Mouse (Mus musculus) testis, adult 2 months (tissue): Measurements from ENCODE around the gene Prcp. TPM values are rescaled to one million over a fixed set of nuclear protein-coding genes. Genes with fewer than 3 reads are reported as not detected.

ENCODE experiments used
- H3K27ac ChIP-seq: fragments of 200-500 bp; 2 replicates; pipeline ENCODE4 v1.5.1; 2012; ENCODE audit warnings: low read depth, low read length; ENCODE audit not compliant: control insufficient read depth, insufficient read depth
- H3K27me3 ChIP-seq: fragments of 200-500 bp; 2 replicates; pipeline ENCODE4 v1.6.1; 2012; ENCODE audit warnings: mild to moderate bottlenecking, low read length, moderate library complexity; ENCODE audit not compliant: control insufficient read depth, insufficient read depth
- H3K36me3 ChIP-seq: fragments of 200-500 bp; 2 replicates; pipeline ENCODE4 v1.6.1; 2012; ENCODE audit warnings: mild to moderate bottlenecking, low read length; ENCODE audit not compliant: control insufficient read depth, insufficient read depth
- H3K4me1 ChIP-seq: fragments of 200-500 bp; 2 replicates; pipeline ENCODE4 v1.6.1; 2012; ENCODE audit warnings: low read length; ENCODE audit not compliant: control insufficient read depth, insufficient read depth
- H3K4me3 ChIP-seq: fragments of 200-500 bp; 2 replicates; pipeline ENCODE4 v1.5.1; 2012; ENCODE audit warnings: low read depth, mild to moderate bottlenecking, low read length, moderate library complexity, mixed read lengths; ENCODE audit not compliant: control insufficient read depth
- CTCF ChIP-seq: fragments of 200-500 bp; IDR thresholded peaks from 2 replicates; pipeline ENCODE4 v1.5.1; 2012; ENCODE audit warnings: low read depth, mild to moderate bottlenecking, inconsistent platforms, low read length, moderate library complexity; ENCODE audit not compliant: control insufficient read depth, insufficient read depth, insufficient replicate concordance
- POLR2A ChIP-seq: fragments of 200-500 bp; IDR thresholded peaks from 2 replicates; pipeline ENCODE4 v1.6.1; 2012; ENCODE audit warnings: low read depth, mild to moderate bottlenecking, inconsistent platforms, low read length, moderate library complexity; ENCODE audit not compliant: control insufficient read depth
- polyA plus RNA-seq: library from polyadenylated mRNA; depleted of rRNA; stranded (reverse); fragments of >200 nt; gene quantifications from 2 replicates; pipeline ENCODE4 v1.2.3, GENCODE M21; 2012; rRNA removed

Gene Prcp
- polyA plus RNA-seq: 25.9 and 28.5 TPM in 2 replicates

GRCm38 (mm10) chr7:92874116-92874675, at the start of gene Prcp, which contains the start of gene Ddias:
Gene Prcp, plus strand, starts transcription at chr7:92874470.
Gene Ddias, minus strand, starts transcription at chr7:92874247.
- Histone ChIP-seq H3K4me3 (peak within 1 kb of the TSS; percentile 98), H3K36me3 (no peaks in the 10 kb centered on the region), H3K4me1 (peaks cover 6% of the 10 kb centered on the region), H3K27me3 (no peaks in the 10 kb centered on the region), H3K27ac (peak within 1 kb of the TSS; percentile 97)
- TF ChIP-seq CTCF: peak; percentile 91; the same call in 1 of the 2 replicates
- TF ChIP-seq POLR2A: peak; percentile 65; the same call in 1 of the 2 replicates

GRCm38 (mm10) chr7:92826248-92826647, 48.0 kb upstream of the Prcp start:
- H3K27me3 ChIP-seq: no peaks in the 10 kb centered on the region
- H3K36me3 ChIP-seq: no peaks in the 10 kb centered on the region
- no peak overlapping the region for H3K27ac ChIP-seq
- no peak for TF ChIP-seq POLR2A
- TF ChIP-seq CTCF: no peak
- no peaks in the 10 kb centered on the region for H3K4me1 ChIP-seq
- H3K4me3 ChIP-seq: no peak overlapping the region

GRCm38 (mm10) chr7:92827981-92828380, 46.3 kb upstream of the Prcp start:
- no peak for TF ChIP-seq POLR2A
- no peak for TF ChIP-seq CTCF
- no peaks in the 10 kb centered on the region for H3K4me1 ChIP-seq
- H3K27me3 ChIP-seq: no peaks in the 10 kb centered on the region
- no peak overlapping the region for H3K4me3 ChIP-seq
- H3K36me3 ChIP-seq: no peaks in the 10 kb centered on the region
- H3K27ac ChIP-seq: no peak overlapping the region

DNA sequence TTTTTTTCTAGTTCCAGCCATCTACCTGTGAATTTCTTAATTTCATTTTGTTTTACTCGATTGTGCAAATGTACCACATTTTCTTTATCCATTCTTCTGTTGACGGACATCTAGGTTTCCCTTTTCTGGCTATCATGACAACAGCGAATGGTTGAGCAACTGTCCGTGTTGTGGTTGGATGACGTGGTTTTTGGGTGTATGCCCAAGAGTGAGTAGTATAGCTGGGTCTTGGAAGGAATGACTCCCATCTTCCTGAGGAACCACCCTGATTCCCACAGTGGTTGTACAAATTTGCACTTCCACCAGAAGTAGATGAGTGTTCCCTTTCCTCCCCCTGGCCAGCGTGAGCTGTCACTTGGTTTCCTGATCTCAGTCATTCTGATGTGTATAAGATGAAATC, 41.9 kb upstream of the Prcp start:
- TF ChIP-seq POLR2A: no peak
- TF ChIP-seq CTCF: no peak
- no peak overlapping the region for H3K4me3 ChIP-seq
- H3K27me3 ChIP-seq: no peaks in the 10 kb centered on the region
- no peaks in the 10 kb centered on the region for H3K36me3 ChIP-seq
- no peak overlapping the region for H3K27ac ChIP-seq
- no peaks in the 10 kb centered on the region for H3K4me1 ChIP-seq

GRCm38 (mm10) chr7:92834391-92834790, 39.9 kb upstream of the Prcp start:
- Histone ChIP-seq H3K4me1 (no peaks in the 10 kb centered on the region), H3K36me3 (no peaks in the 10 kb centered on the region), H3K27me3 (no peaks in the 10 kb centered on the region), H3K4me3 (no peak overlapping the region), H3K27ac (no peak overlapping the region)
- no peak for TF ChIP-seq POLR2A
- no peak for TF ChIP-seq CTCF

- Histone ChIP-seq H3K4me3 (no peak overlapping the region), H3K27ac (no peak overlapping the region), H3K36me3 (no peaks in the 10 kb centered on the region), H3K27me3 (no peaks in the 10 kb centered on the region), H3K4me1 (no peaks in the 10 kb centered on the region)
- TF ChIP-seq POLR2A: no peak
- no peak for TF ChIP-seq CTCF
Observed at GRCm38 (mm10) chr7:92836447-92836846, 37.8 kb upstream of the Prcp start.

DNA sequence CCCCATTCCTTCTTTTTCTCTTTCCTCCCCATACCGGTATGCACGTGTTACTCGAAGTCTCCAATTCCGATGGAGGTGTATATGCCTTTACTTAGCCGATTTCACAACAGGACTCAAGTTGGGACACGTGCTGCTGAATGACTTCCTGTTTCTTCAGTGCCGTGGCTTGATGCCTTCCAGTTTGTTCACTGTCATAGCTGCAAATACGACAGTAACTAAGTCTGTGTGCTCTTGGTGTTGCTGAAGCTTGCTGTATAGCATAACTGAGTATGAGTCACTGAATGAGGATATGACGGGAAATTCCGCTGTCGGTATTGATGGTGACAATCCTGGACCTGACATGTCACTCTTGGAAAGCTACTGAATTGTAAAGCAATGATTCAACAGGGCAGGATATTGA, 37.0 kb upstream of the Prcp start:
- Histone ChIP-seq H3K27me3 (no peaks in the 10 kb centered on the region), H3K4me1 (no peaks in the 10 kb centered on the region), H3K27ac (no peak overlapping the region), H3K4me3 (no peak overlapping the region), H3K36me3 (no peaks in the 10 kb centered on the region)
- TF ChIP-seq POLR2A: no peak
- TF ChIP-seq CTCF: no peak

- Histone ChIP-seq H3K27me3 (no peaks in the 10 kb centered on the region), H3K4me3 (no peak overlapping the region), H3K4me1 (no peaks in the 10 kb centered on the region), H3K36me3 (no peaks in the 10 kb centered on the region), H3K27ac (no peak overlapping the region)
- TF ChIP-seq POLR2A (no peak), CTCF (no peak)
Observed at GRCm38 (mm10) chr7:92837907-92838306, 36.4 kb upstream of the Prcp start.

DNA sequence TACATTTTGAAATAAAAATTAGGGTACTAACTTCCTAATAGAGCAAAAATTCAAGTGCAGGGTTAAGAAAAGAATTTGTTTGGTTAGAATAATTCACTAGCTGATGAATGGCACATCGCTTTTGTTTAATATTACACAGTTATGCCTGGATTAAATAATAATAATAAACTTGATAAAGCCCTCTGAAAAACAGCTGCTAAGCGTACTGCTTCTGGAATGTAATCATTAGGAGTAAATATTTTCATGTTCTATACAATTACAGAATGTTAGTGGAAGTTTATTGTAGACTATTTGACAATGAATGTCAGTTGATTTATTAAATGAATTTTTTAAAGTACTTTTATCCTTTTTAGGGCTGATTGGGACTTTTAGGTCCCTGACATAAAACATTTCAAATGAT, 32.0 kb upstream of the Prcp start:
- no peaks in the 10 kb centered on the region for H3K4me1 ChIP-seq
- no peak overlapping the region for H3K4me3 ChIP-seq
- no peaks in the 10 kb centered on the region for H3K27me3 ChIP-seq
- TF ChIP-seq POLR2A: no peak
- TF ChIP-seq CTCF: no peak
- H3K27ac ChIP-seq: no peak overlapping the region
- H3K36me3 ChIP-seq: no peaks in the 10 kb centered on the region
